Mouse (Mus musculus): ENCODE measurements at regions not wholly inside any gene's neighbourhood (a gene's known extent, or its start where the extent isn't known, plus 50 kb on each side); places are given as distances from the start of the nearest gene placed in this dataset.

- DNase-seq (ENCODE audit: low read depth, low spot score) = peak; percentile 89
These were observed 613.3 kb upstream of the Ywhaq start for GRCm38 (mm10) chr12:22030717-22031116.

DNA sequence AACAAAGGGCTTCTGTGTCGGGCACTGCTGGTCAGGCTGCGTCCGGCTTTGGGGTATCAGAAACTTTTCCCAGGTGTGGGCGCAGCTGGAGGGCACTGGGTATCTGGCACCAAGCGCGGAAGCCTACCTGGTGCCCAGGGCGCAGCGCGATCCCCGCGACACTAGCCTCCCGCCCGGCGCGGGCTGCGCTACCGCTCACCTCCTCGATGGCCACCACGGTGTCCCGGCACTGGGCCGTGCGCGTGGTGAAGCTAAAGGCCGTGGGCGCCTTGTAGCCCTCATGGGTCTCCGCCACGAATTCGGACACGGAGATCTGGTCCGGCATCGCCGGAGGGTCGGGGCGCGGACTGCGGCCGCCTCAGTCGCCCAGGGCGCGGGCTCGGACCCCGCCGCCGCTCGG, 612.8 kb upstream of the Ywhaq start:
- DNase-seq (ENCODE audit: low read depth, low spot score) = peak; percentile 30
